Mouse (Mus musculus): ENCODE data around the gene Snrnp70.
"Not testable (repeated sequence)": the region's sequence is repeated elsewhere in the genome, so short reads cannot be mapped to it uniquely, and the experiment has no call there.

Gene Snrnp70

GRCm38 (mm10) chr7:45409497-45410163, 14.1 kb upstream of the Snrnp70 start:
- no peak for DNase-seq (ENCODE audit: low spot score)

GRCm38 (mm10) chr7:45408949-45409348, 13.4 kb upstream of the Snrnp70 start:
- DNase-seq (ENCODE audit: low spot score) = no peak

DNA sequence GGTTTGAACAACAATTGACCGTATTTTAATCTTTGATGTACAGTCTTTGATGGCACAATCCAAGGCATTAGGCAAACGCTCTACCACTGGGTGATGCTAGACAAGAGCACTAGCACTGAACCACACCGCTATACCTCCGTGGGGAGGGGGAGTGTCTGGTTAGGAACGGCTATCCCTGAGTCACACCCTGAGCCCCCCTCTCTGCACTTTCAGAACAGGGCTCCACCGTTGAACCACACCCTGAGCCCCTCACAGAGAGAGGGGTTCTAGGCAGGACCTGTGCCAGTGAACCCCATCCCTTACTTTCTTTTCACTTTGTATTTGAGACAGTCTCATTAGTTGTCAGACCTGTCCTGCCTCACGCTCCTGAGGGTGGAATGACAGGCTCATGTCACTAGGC, 12.8 kb upstream of the Snrnp70 start:
- DNase-seq (ENCODE audit: low spot score) = no peak

GRCm38 (mm10) chr7:45407836-45408235, 12.3 kb upstream of the Snrnp70 start:
- no peak for DNase-seq (ENCODE audit: low spot score)

- peak; percentile 36 for DNase-seq (ENCODE audit: low spot score)
Measured at GRCm38 (mm10) chr7:45406157-45407156, 10.9 kb upstream of the Snrnp70 start.

GRCm38 (mm10) chr7:45405091-45406075, 9.8 kb upstream of the Snrnp70 start, which contains the start of gene Kcna7:
Gene Kcna7 (plus strand): TSS chr7:45405653.
- DNase-seq (ENCODE audit: low spot score) = peak; percentile 78

GRCm38 (mm10) chr7:45403532-45404261, 8.2 kb upstream of the Snrnp70 start:
- peak; percentile 52 for DNase-seq (ENCODE audit: low spot score)

- no peak for DNase-seq (ENCODE audit: low spot score)
Measured at GRCm38 (mm10) chr7:45401521-45402085, 6.1 kb upstream of the Snrnp70 start.

DNA sequence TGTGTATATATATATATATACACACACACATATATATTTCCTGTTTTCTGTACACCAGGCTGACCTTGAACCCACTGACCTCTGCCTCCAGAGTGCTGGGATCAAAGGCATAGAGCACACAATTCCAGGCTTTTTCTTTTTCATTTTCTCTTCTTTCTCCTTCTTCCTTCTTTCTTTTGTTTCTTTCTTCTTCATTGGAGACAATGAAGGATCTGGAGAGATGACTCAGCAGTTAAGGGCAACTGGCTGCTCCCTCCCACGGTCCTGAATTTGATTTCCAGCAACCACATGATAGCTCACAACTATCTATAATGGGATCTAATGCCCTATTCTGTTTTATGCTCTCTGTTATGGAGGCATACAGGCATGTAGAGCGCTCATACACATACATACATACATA, 1.2 kb upstream of the Snrnp70 start:
- no peak for DNase-seq (ENCODE audit: low spot score)

DNA sequence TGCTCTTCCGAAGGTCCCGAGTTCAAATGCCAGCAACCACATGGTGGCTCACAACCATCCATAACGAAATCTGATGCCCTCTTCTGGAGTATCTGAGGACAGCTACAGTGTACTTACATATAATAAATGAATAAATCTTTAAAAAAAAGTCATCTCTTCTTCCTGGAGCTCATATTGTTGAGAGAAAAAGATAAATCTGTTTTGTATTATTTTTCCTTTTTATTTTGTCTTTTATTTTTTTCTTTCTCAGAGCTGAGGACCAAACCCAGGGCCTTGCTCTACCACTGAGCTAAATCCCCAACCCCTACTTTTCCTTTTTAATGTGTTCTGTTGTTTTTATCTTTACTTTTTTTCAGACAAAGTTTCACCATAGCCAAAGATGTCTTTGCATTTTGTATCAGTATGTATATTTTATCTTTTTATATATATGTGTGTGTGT, 814 bp upstream of the Snrnp70 start:
- not testable (repeated sequence) for DNase-seq (ENCODE audit: low spot score)

DNA sequence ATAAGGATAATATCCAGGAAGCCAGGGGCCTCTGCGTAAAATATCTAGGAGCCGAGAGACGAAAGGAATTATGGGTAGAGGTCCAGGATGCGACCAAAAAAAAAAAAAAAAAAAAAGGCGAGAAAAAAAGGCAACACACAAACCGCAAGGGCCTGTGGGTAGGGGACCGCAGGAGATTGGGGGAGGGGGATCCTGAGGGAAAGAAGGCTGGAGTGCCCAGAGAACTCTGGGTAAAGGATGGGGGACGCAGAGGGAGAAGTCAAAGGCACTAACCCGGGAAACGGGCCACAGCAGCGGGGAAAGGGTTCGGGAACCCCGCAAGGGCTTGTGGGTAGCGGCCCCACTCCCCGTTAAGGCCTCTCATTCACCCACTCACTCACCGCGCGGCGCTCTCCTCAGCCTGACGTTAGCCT, 407 bp downstream of the Snrnp70 start:
- no peak for DNase-seq (ENCODE audit: low spot score)

DNA sequence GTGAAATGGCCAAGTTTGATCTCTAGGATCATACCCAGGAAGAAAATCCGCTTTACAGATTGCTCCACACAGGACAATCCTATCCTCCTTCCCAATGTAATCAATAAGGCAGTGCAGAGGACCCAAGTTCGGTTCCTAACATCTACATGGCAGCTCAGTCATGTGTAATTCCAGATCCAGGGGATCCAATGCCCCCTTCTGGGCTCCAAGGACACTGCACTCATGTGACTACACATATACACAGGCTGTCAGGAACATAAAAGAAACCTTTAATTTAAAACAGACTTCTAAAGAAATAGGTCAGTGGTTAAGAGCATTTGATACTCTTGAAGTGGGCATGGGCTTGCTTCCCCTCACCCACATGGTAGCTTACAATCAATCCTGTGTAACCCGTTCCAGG, 9.5 kb downstream of the Snrnp70 start:
- DNase-seq (ENCODE audit: low spot score) = no peak

DNA sequence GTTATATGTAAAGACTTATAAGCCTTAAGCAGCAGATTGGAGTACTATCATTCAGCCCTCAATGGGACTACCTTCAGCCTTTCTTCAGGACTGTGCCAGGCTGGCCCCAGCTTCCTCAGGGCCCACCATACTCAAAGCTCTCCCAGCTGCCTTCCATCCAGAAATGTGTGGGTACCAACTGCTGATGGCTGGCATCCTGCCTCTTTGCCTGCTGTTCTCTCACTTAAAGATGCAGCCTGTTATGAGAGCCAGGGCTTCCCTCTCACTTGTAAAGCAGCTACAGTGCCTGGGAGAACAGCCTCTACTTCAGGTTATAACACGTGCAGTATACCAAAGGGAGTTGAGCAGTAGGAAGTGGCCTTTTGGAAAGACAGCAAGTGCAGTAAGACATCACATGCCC, 19.5 kb downstream of the Snrnp70 start:
- no peak for DNase-seq (ENCODE audit: low spot score)

DNA sequence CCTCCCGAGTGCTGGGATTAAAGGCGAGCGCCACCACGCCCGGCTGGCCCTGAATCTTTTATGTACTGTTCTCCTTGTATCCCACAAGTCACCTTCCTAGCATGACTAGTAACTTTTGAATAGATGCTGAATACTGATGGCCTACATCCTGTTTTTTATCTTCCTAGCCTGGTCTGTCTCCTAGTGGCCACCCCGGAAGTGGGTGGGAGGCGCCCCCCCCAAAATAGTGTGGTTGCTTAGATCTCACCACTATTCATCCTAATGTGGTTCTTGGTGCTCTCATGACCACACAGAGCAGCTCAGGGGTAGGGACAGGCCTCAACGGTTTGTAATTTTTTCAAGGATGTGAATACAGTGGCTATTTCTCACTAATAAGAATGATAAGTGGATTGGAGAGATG, 20.9 kb downstream of the Snrnp70 start:
- DNase-seq (ENCODE audit: low spot score) = no peak

DNA sequence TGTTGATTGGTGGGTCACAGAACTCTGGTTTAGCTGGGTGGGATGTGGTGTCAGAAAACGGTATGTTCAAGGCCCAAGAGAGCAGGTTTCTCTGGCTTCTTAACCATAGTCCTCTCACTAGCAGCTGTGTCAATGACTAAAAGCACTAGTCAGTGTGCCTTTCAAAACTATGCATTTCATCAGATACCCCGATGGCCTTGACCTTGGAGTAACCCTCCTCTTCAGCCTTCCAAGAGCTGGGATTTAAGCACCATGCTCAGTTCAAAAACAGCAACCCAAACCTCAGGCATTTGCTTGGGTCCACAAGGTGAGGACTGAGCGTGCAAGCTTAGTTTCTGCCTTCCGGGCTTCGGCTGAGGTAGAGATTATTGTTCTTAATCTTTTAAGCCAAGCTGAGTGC, 23.2 kb downstream of the Snrnp70 start:
- DNase-seq (ENCODE audit: low spot score) = no peak

GRCm38 (mm10) chr7:45370475-45371311, 24.8 kb downstream of the Snrnp70 start, which contains the start of gene Lin7b:
Gene Lin7b (minus strand): TSS chr7:45370583.
- peak; percentile 89 for DNase-seq (ENCODE audit: low spot score)

- no peak for DNase-seq (ENCODE audit: low spot score)
Measured at GRCm38 (mm10) chr7:45369836-45370474, 25.6 kb downstream of the Snrnp70 start.

- no peak for DNase-seq (ENCODE audit: low spot score)
Measured at GRCm38 (mm10) chr7:45369022-45369745, 26.4 kb downstream of the Snrnp70 start.

All from ovary, postnatal 36 days (tissue).